Mouse (Mus musculus) embryonic facial prominence, embryonic 12.5 days (tissue): ENCODE results near the gene Crispld2. TPM values are rescaled to one million over a fixed set of nuclear protein-coding genes. Genes with fewer than 3 reads are reported as not detected.

Source experiments
- ATAC-seq: fragments of 200-750 bp; cut with Nextera tagmentation; 2 replicates; pipeline ENCODE4 v1.8.0; 2017; ENCODE audit not compliant: insufficient number of reproducible peaks, insufficient read depth, low FRiP score, low TSS enrichment
- H3K27ac ChIP-seq: fragments of 300-500 bp; sonication (generic); 2 replicates; pipeline ENCODE4 v1.5.1; 2016; ENCODE audit warnings: mild to moderate bottlenecking
- H3K27me3 ChIP-seq: fragments of 300-500 bp; sonication (generic); 2 replicates; pipeline ENCODE4 v1.6.1; 2016; ENCODE audit warnings: mild to moderate bottlenecking, moderate library complexity
- H3K36me3 ChIP-seq: fragments of 300-500 bp; sonication (generic); 2 replicates; pipeline ENCODE4 v1.6.1; 2016; ENCODE audit warnings: mild to moderate bottlenecking
- H3K4me1 ChIP-seq: fragments of 300-500 bp; sonication (generic); 2 replicates; pipeline ENCODE4 v1.6.1; 2016
- H3K4me2 ChIP-seq: fragments of 300-500 bp; sonication (generic); replicated peaks from 2 replicates; pipeline ENCODE4 v1.6.1; 2016; ENCODE audit warnings: mild to moderate bottlenecking, moderate library complexity
- H3K4me3 ChIP-seq: fragments of 300-500 bp; sonication (generic); 2 replicates; pipeline ENCODE4 v1.5.1; 2016; ENCODE audit warnings: mild to moderate bottlenecking
- H3K9ac ChIP-seq: fragments of 300-500 bp; sonication (generic); 2 replicates; pipeline ENCODE4 v1.6.1; 2016; ENCODE audit warnings: mild to moderate bottlenecking, moderate library complexity
- H3K9me3 ChIP-seq: fragments of 300-500 bp; sonication (generic); 2 replicates; pipeline ENCODE4 v1.6.1; 2016; ENCODE audit warnings: mild to moderate bottlenecking, moderate library complexity
- WGBS: fragments of 180-500 bp; shearing (Covaris S2); methylation state at CpG from one replicate; pipeline ENCODE4 v1.1.7; 2016; 5-methylcytosine and 5-hydroxymethylcytosine counted together
- polyA plus RNA-seq: library from polyadenylated mRNA; unstranded; fragments of >200 nt; fragmentation: Nextera tagmentation; extraction: Ambion mirVana; gene quantifications from 2 replicates; pipeline ENCODE4 v1.2.1, GENCODE M21; 2016

The Crispld2 gene
- polyA plus RNA-seq, 1 experiment from 2014 or later, result 6.7 TPM

GRCm38 (mm10) chr8:120001712-120002111 is 9.5 kb downstream of the Crispld2 start:
- Histone ChIP-seq H3K4me2 (no peak overlapping the region), H3K4me1 (peaks cover 39% of the 10 kb centered on the region; the same call in 1 of the 2 replicates), H3K36me3 (no peaks in the 10 kb centered on the region), H3K9ac (no peak overlapping the region), H3K4me3 (no peak overlapping the region), H3K27me3 (no peaks in the 10 kb centered on the region), H3K27ac (no peak overlapping the region), H3K9me3 (no peaks in the 10 kb centered on the region)
- no peak for ATAC-seq
- 61% methylated on average over 7 of the region's 7 CpGs for WGBS

GRCm38 (mm10) chr8:120002348-120002747 is 10.1 kb downstream of the Crispld2 start:
- no peak for ATAC-seq
- no peaks in the 10 kb centered on the region for H3K9me3 ChIP-seq
- H3K9ac ChIP-seq, result no peak overlapping the region
- H3K27ac ChIP-seq, result peak overlapping the region; percentile 24; the same call in 1 of the 2 replicates
- H3K4me2 ChIP-seq, result no peak overlapping the region
- H3K4me3 ChIP-seq, result no peak overlapping the region
- no peaks in the 10 kb centered on the region for H3K27me3 ChIP-seq
- peaks cover 37% of the 10 kb centered on the region; the same call in 1 of the 2 replicates for H3K4me1 ChIP-seq
- 52% methylated on average over 9 of the region's 9 CpGs for WGBS
- H3K36me3 ChIP-seq, result no peaks in the 10 kb centered on the region

GRCm38 (mm10) chr8:120004154-120004702 is 12.0 kb downstream of the Crispld2 start:
- H3K36me3 ChIP-seq, result no peaks in the 10 kb centered on the region
- WGBS, result 33% methylated on average over 14 of the region's 14 CpGs
- no peak for ATAC-seq
- H3K4me3 ChIP-seq, result no peak overlapping the region
- H3K27ac ChIP-seq, result peak overlapping the region; percentile 50; the same call in 1 of the 2 replicates
- no peaks in the 10 kb centered on the region for H3K9me3 ChIP-seq
- no peak overlapping the region for H3K4me2 ChIP-seq
- peaks cover 37% of the 10 kb centered on the region; the same call in 1 of the 2 replicates for H3K4me1 ChIP-seq
- H3K27me3 ChIP-seq, result no peaks in the 10 kb centered on the region
- H3K9ac ChIP-seq, result no peak overlapping the region

GRCm38 (mm10) chr8:120004705-120005381 is 12.6 kb downstream of the Crispld2 start:
- H3K4me1 ChIP-seq, result peaks cover 37% of the 10 kb centered on the region; the same call in 1 of the 2 replicates
- no peak overlapping the region for H3K4me3 ChIP-seq
- H3K9ac ChIP-seq, result no peak overlapping the region
- no peak for ATAC-seq
- H3K36me3 ChIP-seq, result no peaks in the 10 kb centered on the region
- H3K9me3 ChIP-seq, result no peaks in the 10 kb centered on the region
- WGBS, result 45% methylated on average over 2 of the region's 2 CpGs
- no peak overlapping the region for H3K27ac ChIP-seq
- H3K27me3 ChIP-seq, result no peaks in the 10 kb centered on the region
- H3K4me2 ChIP-seq, result no peak overlapping the region

GRCm38 (mm10) chr8:120006645-120007160 is 14.5 kb downstream of the Crispld2 start:
- WGBS, result 60% methylated on average over 9 of the region's 9 CpGs
- H3K36me3 ChIP-seq, result no peaks in the 10 kb centered on the region
- no peak overlapping the region for H3K9ac ChIP-seq
- no peak overlapping the region; the same call in 1 of the 2 replicates for H3K27ac ChIP-seq
- H3K27me3 ChIP-seq, result 0 out of 2 replicates have a peak, but pooled peaks cover 4% of the 10 kb centered on the region
- no peak overlapping the region for H3K4me3 ChIP-seq
- H3K4me1 ChIP-seq, result peaks cover 28% of the 10 kb centered on the region; the same call in 1 of the 2 replicates
- no peaks in the 10 kb centered on the region for H3K9me3 ChIP-seq
- H3K4me2 ChIP-seq, result no peak overlapping the region
- no peak for ATAC-seq

- H3K4me1 ChIP-seq, result peaks cover 28% of the 10 kb centered on the region; the same call in 1 of the 2 replicates
- H3K27ac ChIP-seq, result no peak overlapping the region
- H3K9ac ChIP-seq, result no peak overlapping the region
- ATAC-seq, result no peak
- H3K36me3 ChIP-seq, result no peaks in the 10 kb centered on the region
- no peaks in the 10 kb centered on the region for H3K9me3 ChIP-seq
- 0 out of 2 replicates have a peak, but pooled peaks cover 4% of the 10 kb centered on the region for H3K27me3 ChIP-seq
- WGBS, result 83% methylated on average over 9 of the region's 9 CpGs
- H3K4me2 ChIP-seq, result no peak overlapping the region
- no peak overlapping the region for H3K4me3 ChIP-seq
Observed at GRCm38 (mm10) chr8:120007178-120007577, 14.9 kb downstream of the Crispld2 start.

- WGBS, result 70% methylated on average over 6 of the region's 6 CpGs
- Histone ChIP-seq H3K9ac (no peak overlapping the region), H3K4me1 (peaks cover 19% of the 10 kb centered on the region; the same call in 1 of the 2 replicates), H3K9me3 (no peaks in the 10 kb centered on the region), H3K27me3 (0 out of 2 replicates have a peak, but pooled peaks cover 4% of the 10 kb centered on the region), H3K4me3 (no peak overlapping the region), H3K4me2 (no peak overlapping the region), H3K36me3 (no peaks in the 10 kb centered on the region), H3K27ac (no peak overlapping the region)
- no peak for ATAC-seq
Observed at GRCm38 (mm10) chr8:120009284-120009683, 17.0 kb downstream of the Crispld2 start.

- no peak overlapping the region for H3K27ac ChIP-seq
- H3K4me1 ChIP-seq, result peaks cover 6% of the 10 kb centered on the region; the same call in 1 of the 2 replicates
- ATAC-seq, result no peak
- 0 out of 2 replicates have a peak, but pooled peaks cover 4% of the 10 kb centered on the region for H3K27me3 ChIP-seq
- 89% methylated on average over 8 of the region's 8 CpGs for WGBS
- H3K36me3 ChIP-seq, result no peaks in the 10 kb centered on the region
- H3K9me3 ChIP-seq, result no peaks in the 10 kb centered on the region
- no peak overlapping the region for H3K9ac ChIP-seq
- no peak overlapping the region for H3K4me2 ChIP-seq
- H3K4me3 ChIP-seq, result no peak overlapping the region
Observed at GRCm38 (mm10) chr8:120012491-120012890, 20.3 kb downstream of the Crispld2 start.

- no peak overlapping the region for H3K4me2 ChIP-seq
- 0 out of 2 replicates have a peak, but pooled peaks cover 4% of the 10 kb centered on the region for H3K27me3 ChIP-seq
- ATAC-seq, result no peak
- no peaks in the 10 kb centered on the region for H3K36me3 ChIP-seq
- H3K9ac ChIP-seq, result no peak overlapping the region
- 32% methylated on average over 9 of the region's 9 CpGs for WGBS
- H3K9me3 ChIP-seq, result no peaks in the 10 kb centered on the region
- H3K4me3 ChIP-seq, result no peak overlapping the region
- H3K27ac ChIP-seq, result no peak overlapping the region
- peaks cover 6% of the 10 kb centered on the region; the same call in 1 of the 2 replicates for H3K4me1 ChIP-seq
Observed at GRCm38 (mm10) chr8:120012927-120013326, 20.7 kb downstream of the Crispld2 start.

GRCm38 (mm10) chr8:120014267-120015023 is 22.2 kb downstream of the Crispld2 start:
- H3K36me3 ChIP-seq, result no peaks in the 10 kb centered on the region
- H3K27me3 ChIP-seq, result 0 out of 2 replicates have a peak, but pooled peaks cover 4% of the 10 kb centered on the region
- H3K9me3 ChIP-seq, result no peaks in the 10 kb centered on the region
- H3K4me1 ChIP-seq, result peaks cover 6% of the 10 kb centered on the region; the same call in 1 of the 2 replicates
- H3K4me3 ChIP-seq, result no peak overlapping the region
- H3K4me2 ChIP-seq, result no peak overlapping the region
- no peak for ATAC-seq
- no peak overlapping the region for H3K27ac ChIP-seq
- 54% methylated on average over 15 of the region's 15 CpGs for WGBS
- H3K9ac ChIP-seq, result no peak overlapping the region

GRCm38 (mm10) chr8:120015916-120016315 is 23.7 kb downstream of the Crispld2 start:
- ATAC-seq, result no peak
- H3K4me3 ChIP-seq, result no peak overlapping the region
- 85% methylated on average over 8 of the region's 8 CpGs for WGBS
- 0 out of 2 replicates have a peak, but pooled peaks cover 2% of the 10 kb centered on the region for H3K27me3 ChIP-seq
- no peak overlapping the region for H3K4me2 ChIP-seq
- H3K27ac ChIP-seq, result no peak overlapping the region
- no peaks in the 10 kb centered on the region for H3K36me3 ChIP-seq
- no peak overlapping the region for H3K9ac ChIP-seq
- peaks cover 8% of the 10 kb centered on the region for H3K4me1 ChIP-seq
- no peaks in the 10 kb centered on the region for H3K9me3 ChIP-seq
